ENCODE assay signal across 33 mouse cellular contexts in genomic region chr17:64806035-64806589, GRCm38 (mm10). TPM values are rescaled to one million over a fixed set of nuclear protein-coding genes. Genes with fewer than 3 reads are reported as not detected.
A peak's percentile ranks its signal among the peaks of the same experiment; 100 is the strongest.
DNase-seq lines count a peak whose midpoint lies in the region; ATAC-seq and TF ChIP-seq lines count a peak whose summit lies in the region.
"Had no signal": no experiment of that assay in that cellular context is flagged by ENCODE, and none has a peak within 500 bp of the region (broad histone marks: within the 10 kb centered on the region; RNA-seq: fewer than 3 reads in every experiment).

No protein-coding gene starts in this region.

- H3K4me1 ChIP-seq in hindbrain, embryonic 13.5 days (replicated peaks), result peaks cover 14% of the 10 kb centered on the region
- H3K4me1 ChIP-seq in hindbrain, embryonic 10.5 days (replicated peaks), result no peaks in the 10 kb centered on the region; the same call in 1 of the 2 replicates
- H3K4me1 ChIP-seq in midbrain, postnatal 0 days (ENCODE audit: insufficient read depth, low read length), result no peaks in the 10 kb centered on the region; the same call in 1 of the 2 replicates
- peaks cover 11% of the 10 kb centered on the region for H3K4me1 ChIP-seq in midbrain, embryonic 14.5 days (ENCODE audit: control insufficient read depth, insufficient read depth, low read length)

- no peaks in the 10 kb centered on the region for H3K9me3 ChIP-seq in hindbrain, embryonic 13.5 days
- H3K9me3 ChIP-seq in hindbrain, embryonic 10.5 days, result no peaks in the 10 kb centered on the region
- H3K9me3 ChIP-seq in midbrain, postnatal 0 days (ENCODE audit: low read length), result no peaks in the 10 kb centered on the region
- H3K9me3 ChIP-seq in midbrain, embryonic 14.5 days (ENCODE audit: control insufficient read depth, low read length), result no peaks in the 10 kb centered on the region
- H3K9me3 ChIP-seq: embryonic facial prominence, embryonic 10.5 days; embryonic facial prominence, embryonic 13.5 days; forebrain, embryonic 12.5 days; forebrain, embryonic 15.5 days had no signal

- no peak overlapping the region for H3K27ac ChIP-seq in hindbrain, embryonic 13.5 days
- H3K27ac ChIP-seq in hindbrain, embryonic 10.5 days, result no peak overlapping the region
- H3K27ac ChIP-seq in midbrain, postnatal 0 days (ENCODE audit: low read depth, low read length), result no peak overlapping the region
- H3K27ac ChIP-seq in midbrain, embryonic 14.5 days (replicated peaks; ENCODE audit: low read depth, low read length), result no peak overlapping the region
- H3K27ac ChIP-seq: embryonic facial prominence, embryonic 10.5 days; embryonic facial prominence, embryonic 13.5 days; forebrain, embryonic 12.5 days; forebrain, embryonic 15.5 days; heart, adult 2 months had no signal

- no peak for DNase-seq in cerebellum, adult 11 months
- DNase-seq in hindbrain, embryonic 10.5 days (ENCODE audit: low spot score), result no peak
- peak; percentile 23 for DNase-seq in midbrain, postnatal 0 days (ENCODE audit: low spot score)
- no peak for DNase-seq in midbrain, embryonic 14.5 days
- DNase-seq: adrenal gland, postnatal 10 days; adrenal gland, postnatal 36 days; cerebellum, adult 18-20 months; cerebellum, adult 9-10 months; cerebellum, postnatal 36 days; embryo, embryonic 11 days; gastrocnemius, postnatal 25 days; heart, adult 2 months; kidney, adult 2 months had no signal

- TF ChIP-seq CTCF in midbrain, postnatal 0 days (IDR thresholded peaks at IDR 0.05), result no peak

- H3K4me3 ChIP-seq in hindbrain, embryonic 13.5 days, result no peak overlapping the region
- no peak overlapping the region for H3K4me3 ChIP-seq in hindbrain, embryonic 10.5 days
- no peak overlapping the region for H3K4me3 ChIP-seq in midbrain, postnatal 0 days (ENCODE audit: low read depth, low read length)
- no peak overlapping the region for H3K4me3 ChIP-seq in midbrain, embryonic 14.5 days (replicated peaks; ENCODE audit: low read depth, low read length)
- H3K4me3 ChIP-seq: embryonic facial prominence, embryonic 10.5 days; embryonic facial prominence, embryonic 13.5 days; erythroblast, embryonic 14.5 days; forebrain, embryonic 12.5 days; forebrain, embryonic 15.5 days; heart, adult 2 months had no signal

- 73% methylated on average over 8 of the region's 8 CpGs for WGBS in hindbrain, embryonic 13.5 days
- WGBS in hindbrain, embryonic 10.5 days, result 91% methylated on average over 8 of the region's 8 CpGs
- WGBS in midbrain, postnatal 0 days, result 84% methylated on average over 8 of the region's 8 CpGs
- 92% methylated on average over 8 of the region's 8 CpGs for WGBS in midbrain, embryonic 14.5 days

- peak; percentile 51 for ATAC-seq in cerebellum, adult (ENCODE audit: insufficient number of reproducible peaks, low FRiP score, low TSS enrichment)
- peak; percentile 13; the same call in 1 of the 2 replicates for ATAC-seq in hindbrain, embryonic 13.5 days (ENCODE audit: low FRiP score)
- ATAC-seq in midbrain, postnatal 0 days (ENCODE audit: low FRiP score), result no peak
- no peak for ATAC-seq in midbrain, embryonic 14.5 days (ENCODE audit: low FRiP score, low TSS enrichment)
- ATAC-seq: forebrain, embryonic 15.5 days; intestine, postnatal 0 days; Patski had no signal

- no peak overlapping the region for H3K4me2 ChIP-seq in hindbrain, embryonic 13.5 days
- no peak overlapping the region for H3K4me2 ChIP-seq in midbrain, postnatal 0 days (ENCODE audit: low read depth, low read length, poor library complexity, severe bottlenecking)
- no peak overlapping the region for H3K4me2 ChIP-seq in midbrain, embryonic 14.5 days (ENCODE audit: low read length)
- H3K4me2 ChIP-seq: embryonic facial prominence, embryonic 13.5 days; forebrain, embryonic 12.5 days; forebrain, embryonic 15.5 days; heart, embryonic 11.5 days had no signal

- no peaks in the 10 kb centered on the region for H3K27me3 ChIP-seq in hindbrain, embryonic 13.5 days
- H3K27me3 ChIP-seq in hindbrain, embryonic 10.5 days (ENCODE audit: insufficient read depth, poor library complexity, severe bottlenecking), result no peaks in the 10 kb centered on the region
- no peaks in the 10 kb centered on the region for H3K27me3 ChIP-seq in midbrain, postnatal 0 days (ENCODE audit: insufficient read depth, low read length)
- no peaks in the 10 kb centered on the region for H3K27me3 ChIP-seq in midbrain, embryonic 14.5 days (ENCODE audit: control insufficient read depth, insufficient read depth, low read length)
- H3K27me3 ChIP-seq: embryonic facial prominence, embryonic 13.5 days; forebrain, embryonic 12.5 days; forebrain, embryonic 15.5 days had no signal

- no peak overlapping the region for H3K9ac ChIP-seq in hindbrain, embryonic 13.5 days
- no peak overlapping the region for H3K9ac ChIP-seq in midbrain, postnatal 0 days (replicated peaks; ENCODE audit: low read length, poor library complexity, severe bottlenecking)
- no peak overlapping the region for H3K9ac ChIP-seq in midbrain, embryonic 14.5 days (replicated peaks; ENCODE audit: low read length)
- H3K9ac ChIP-seq: embryonic facial prominence, embryonic 13.5 days; forebrain, embryonic 12.5 days; forebrain, embryonic 15.5 days had no signal

- no peaks in the 10 kb centered on the region for H3K36me3 ChIP-seq in hindbrain, embryonic 13.5 days
- no peaks in the 10 kb centered on the region for H3K36me3 ChIP-seq in hindbrain, embryonic 10.5 days
- H3K36me3 ChIP-seq in midbrain, postnatal 0 days (ENCODE audit: insufficient read depth, low read length), result no peaks in the 10 kb centered on the region
- H3K36me3 ChIP-seq in midbrain, embryonic 14.5 days (ENCODE audit: control insufficient read depth, insufficient read depth, low read length), result no peaks in the 10 kb centered on the region
- H3K36me3 ChIP-seq: embryonic facial prominence, embryonic 10.5 days; embryonic facial prominence, embryonic 13.5 days; forebrain, embryonic 12.5 days; forebrain, embryonic 15.5 days had no signal

RNA-seq across cellular contexts. Expression of gene 4930583I09Rik, which starts 29.8 kb away (rescaled TPM):
- not detected in 2 replicates for polyA plus RNA-seq in hindbrain, embryonic 13.5 days (2015; fragmentation: Nextera tagmentation; extraction: Ambion mirVana)
- not detected in 2 replicates for polyA plus RNA-seq in hindbrain, embryonic 10.5 days (2016; fragmentation: Nextera tagmentation; extraction: Ambion mirVana)
- total RNA-seq in midbrain, postnatal 0 days (2014; rRNA removed), result not detected in 2 replicates
- not detected in 2 replicates for polyA plus RNA-seq in midbrain, postnatal 0 days (2015; fragmentation: Nextera tagmentation; extraction: Ambion mirVana)
- not detected in 2 replicates for polyA plus RNA-seq in midbrain, embryonic 14.5 days (2014; fragmentation: Nextera tagmentation; extraction: Ambion mirVana)
- total RNA-seq: adrenal gland, adult 18-20 months; adrenal gland, postnatal 10 days; adrenal gland, postnatal 36 days; ES-E14; gastrocnemius, adult 8-10 months; gastrocnemius, postnatal 25 days; heart, adult 2 months; heart, postnatal 25 days; hematopoietic stem cell, adult 5-6 weeks had no signal
- polyA plus RNA-seq: cortical plate, adult 2 months; embryonic facial prominence, embryonic 10.5 days; embryonic facial prominence, embryonic 13.5 days; erythroblast, embryonic 14.5 days; forebrain, embryonic 12.5 days; forebrain, embryonic 15.5 days; gonadal fat pad, adult 2 months; heart, adult 2 months; heart, embryonic 11.5 days; heart, embryonic 14.5 days; heart, postnatal 0 days; intestine, embryonic 14.5 days; intestine, postnatal 0 days; kidney, adult 2 months; Patski had no signal

Comparison
In these comparisons a context has a peak if more than half of its experiments do, and no peak if none do; other contexts are left out.
1. ATAC-seq: peak in cerebellum, adult (single experiment) and hindbrain, embryonic 13.5 days (single experiment); none in midbrain, postnatal 0 days (single experiment) and midbrain, embryonic 14.5 days (single experiment).